Mouse (Mus musculus): Measurements from ENCODE around the gene Iqgap1.
"Not testable (repeated sequence)": the region's sequence is repeated elsewhere in the genome, so short reads cannot be mapped to it uniquely, and the experiment has no call there.

Iqgap1 gene

DNA sequence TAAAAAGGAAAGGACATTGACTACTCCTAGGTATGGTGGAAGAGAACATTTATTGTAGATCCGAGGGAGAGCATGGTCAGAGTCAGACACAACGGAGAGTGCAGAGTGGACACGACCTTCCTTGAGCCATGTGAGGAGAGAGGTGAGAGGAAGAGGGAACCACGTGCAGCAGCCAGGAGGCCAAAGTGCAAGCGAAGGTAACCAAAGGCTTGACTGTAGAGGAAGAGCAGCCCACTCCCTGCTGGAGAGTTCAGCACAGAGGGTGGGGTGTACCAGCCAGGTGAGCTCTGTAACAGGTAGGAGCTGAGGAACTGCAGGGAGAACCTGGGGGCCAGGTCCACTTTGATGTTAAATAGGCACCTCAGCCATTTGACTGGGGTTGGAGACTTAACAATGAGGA lies 16.4 kb upstream of the Iqgap1 start:
- DNase-seq, result no peak

DNA sequence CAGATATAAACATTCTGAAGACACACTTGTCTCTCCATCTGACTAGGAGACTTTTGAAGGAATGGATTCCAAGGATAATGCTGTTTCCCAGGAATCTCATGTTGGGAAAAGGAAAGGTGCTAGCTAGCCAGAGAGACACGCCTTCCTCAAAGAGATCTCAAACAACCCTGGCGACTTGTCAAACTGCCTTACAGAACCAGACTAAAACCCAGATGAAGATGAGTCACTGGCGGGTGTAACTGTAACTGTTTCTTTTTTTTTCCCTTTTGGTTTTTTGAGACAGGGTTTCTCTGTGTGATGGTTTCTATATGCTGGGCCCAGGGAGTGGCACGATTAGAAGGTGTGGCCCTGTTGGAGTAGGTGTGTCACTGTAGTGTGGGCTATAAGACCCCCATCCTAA lies 15.2 kb upstream of the Iqgap1 start:
- no peak for DNase-seq

DNA sequence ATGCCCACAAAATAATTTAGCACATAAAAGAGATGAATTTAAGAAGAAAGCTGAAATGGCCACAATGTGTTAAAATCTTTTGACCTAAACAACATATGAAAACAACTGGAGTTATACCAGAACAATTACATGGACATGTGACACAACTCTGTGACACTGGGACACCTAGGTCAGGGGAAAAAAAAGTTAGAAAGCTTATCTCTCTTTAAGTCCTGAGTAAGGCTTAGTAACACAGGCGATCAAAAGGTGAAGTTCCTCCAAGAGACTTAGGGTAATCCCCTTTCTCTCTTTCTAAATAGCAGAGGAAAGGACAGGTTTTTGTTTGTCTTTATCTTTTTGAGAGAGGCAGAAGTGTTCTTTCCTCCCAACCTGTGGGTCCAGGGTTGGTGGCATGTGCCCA lies 14.5 kb upstream of the Iqgap1 start:
- DNase-seq, result no peak

DNA sequence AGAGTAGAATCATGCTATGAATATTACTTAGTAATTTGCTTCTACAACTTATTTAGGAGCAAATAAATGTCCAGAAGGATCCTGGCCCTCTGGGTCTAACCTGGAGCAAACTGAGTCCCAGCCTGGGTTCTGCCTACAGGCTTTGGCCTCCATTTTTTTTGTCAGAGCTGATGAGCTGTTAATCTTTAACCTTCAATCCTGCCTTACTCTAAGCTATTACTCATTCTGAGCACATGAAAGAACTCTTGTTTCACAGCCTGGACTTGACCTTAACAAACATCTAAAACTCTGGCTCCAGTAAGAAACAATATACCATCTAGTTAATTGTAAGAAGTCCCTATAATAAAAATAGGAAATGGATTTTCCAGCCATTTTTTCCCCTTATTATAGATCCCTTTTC lies 14.0 kb upstream of the Iqgap1 start:
- DNase-seq, result no peak

DNA sequence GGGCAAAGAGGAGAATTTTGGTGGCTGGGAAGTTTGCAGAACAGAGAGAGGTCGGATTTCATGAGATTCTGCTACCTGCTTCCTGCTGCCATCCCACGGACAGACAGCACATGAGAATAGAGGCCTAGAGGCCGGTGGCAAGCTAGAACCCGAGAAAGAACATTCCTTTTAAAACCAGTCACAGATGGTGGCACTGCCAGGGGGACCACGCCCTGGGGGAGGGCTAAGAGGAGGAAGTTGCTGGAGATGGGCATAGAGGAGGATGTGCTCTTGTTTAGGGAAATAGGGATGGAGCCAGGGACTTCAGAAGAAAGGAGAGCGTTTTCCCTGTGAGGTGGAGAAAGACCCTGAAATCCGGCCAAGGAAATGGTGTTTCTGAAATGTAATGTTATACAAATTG lies 12.5 kb upstream of the Iqgap1 start:
- no peak for DNase-seq

DNA sequence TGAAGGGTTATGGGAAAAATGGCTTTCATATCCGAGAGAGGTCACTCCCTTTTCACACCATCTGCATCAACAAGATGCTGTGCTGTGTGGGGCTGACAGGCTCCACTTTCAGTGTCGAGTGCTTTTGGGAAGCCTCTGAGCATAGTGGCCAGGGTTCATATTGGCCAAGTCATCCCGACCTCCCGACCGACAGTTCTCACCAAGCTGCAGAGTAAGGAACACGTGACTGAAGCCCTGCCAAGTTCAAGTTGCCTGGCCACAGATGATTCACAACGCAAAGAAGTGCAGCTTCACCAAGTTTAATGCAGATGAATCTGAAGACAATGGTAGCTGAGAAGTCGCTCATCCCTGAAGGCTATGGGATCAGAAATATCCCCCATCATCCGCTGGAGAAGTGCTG lies 12.0 kb upstream of the Iqgap1 start:
- no peak for DNase-seq

DNA sequence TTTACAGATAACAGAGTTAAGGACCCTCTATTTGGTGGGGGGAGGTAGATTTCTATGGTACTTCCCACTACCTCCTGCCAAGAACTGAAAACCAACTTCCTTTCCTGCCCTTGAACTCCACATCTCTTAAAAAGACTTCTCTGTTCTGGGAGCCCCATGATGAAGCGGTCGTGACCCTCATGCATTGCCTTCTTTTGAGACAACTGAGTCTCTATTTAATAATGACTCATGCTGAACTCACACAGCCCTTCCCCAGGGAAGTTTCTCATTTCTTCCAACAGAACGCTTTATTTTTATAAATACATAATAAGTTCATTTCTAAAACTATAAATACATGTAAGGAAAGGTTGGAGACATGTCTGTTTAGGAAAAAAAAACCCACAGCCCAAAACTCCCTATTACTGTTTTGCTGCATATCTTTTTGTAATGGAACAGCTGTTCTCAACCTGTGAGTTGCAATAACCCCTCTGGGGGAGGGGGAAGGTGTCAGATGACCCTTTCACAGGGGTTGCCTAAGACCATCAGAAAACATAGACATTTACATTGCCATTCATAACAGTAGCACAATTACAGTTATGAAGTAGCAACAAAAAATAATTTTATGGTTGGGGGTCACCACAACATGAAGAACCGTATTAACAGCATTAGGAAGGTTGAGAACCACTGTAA lies 10.3 kb upstream of the Iqgap1 start:
- no peak for DNase-seq

DNA sequence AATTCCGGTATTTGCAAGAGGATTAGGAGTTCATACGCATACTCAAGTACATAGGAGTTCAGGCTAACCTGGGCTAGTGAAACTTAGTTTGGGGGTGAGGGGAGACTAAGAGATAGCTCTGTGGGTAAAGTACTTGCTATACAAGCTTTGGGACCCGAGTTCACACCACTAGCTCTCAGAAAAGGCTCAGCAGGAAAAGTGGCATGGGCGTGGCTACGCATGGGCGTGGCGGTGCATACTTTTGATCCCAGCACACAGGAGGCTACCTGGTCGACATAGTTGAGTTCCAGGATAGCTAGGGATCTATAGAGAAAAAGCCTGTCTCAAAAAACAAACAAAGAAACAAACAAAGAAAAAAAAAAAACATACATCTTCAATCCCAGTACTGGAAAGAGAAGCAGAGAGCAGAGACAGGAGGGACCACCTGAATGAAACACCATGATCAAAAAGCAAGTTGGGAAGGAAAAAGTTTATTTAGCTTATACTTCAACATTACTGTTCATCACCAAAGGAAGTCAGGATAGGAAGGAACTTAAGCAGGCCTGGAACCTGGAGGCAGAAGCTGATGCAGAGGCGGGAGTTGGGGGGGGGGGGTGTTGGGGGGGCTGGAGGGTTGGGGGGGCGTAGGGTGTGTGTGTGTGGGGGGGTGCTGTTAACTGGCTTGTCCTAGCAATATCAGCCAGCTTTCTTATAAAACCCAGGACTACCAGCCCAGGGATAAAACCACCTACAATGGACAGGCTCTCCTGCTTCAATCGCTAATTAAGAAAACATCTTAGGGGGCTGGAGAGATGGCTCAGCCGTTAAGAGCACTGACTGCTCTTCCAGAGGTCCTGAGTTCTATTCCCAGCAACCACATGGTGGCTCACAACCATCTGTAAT lies 8.1 kb upstream of the Iqgap1 start:
- no peak for DNase-seq

DNA sequence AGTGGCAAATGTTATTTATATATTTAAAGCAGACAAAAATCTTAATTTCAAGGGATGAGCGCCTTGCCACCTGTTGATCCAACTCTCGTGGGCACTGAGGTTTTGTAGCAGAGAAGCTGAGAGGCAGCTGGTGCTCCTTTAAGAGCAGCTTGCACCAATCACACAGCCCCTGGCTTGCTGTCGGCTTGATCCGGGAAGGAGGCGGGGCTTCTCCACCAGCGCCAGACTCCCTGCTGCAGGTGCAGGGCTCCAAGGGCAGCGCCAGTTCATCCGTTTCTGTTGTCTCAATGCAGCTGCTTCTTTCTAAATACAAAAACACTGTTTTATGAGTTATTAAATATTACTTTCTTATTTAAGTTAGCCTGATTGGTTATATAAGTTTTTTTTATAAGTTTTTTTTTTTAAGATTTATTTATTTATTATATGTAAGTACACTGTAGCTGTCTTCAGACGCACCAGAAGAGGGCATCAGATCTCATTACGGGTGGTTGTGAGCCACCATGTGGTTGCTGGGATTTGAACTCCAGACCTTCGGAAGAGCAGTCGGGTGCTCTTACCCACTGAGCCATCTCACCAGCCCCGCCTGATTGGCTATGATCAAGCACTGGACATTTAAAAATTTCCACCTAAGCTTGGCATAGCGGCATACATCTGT lies 7.3 kb upstream of the Iqgap1 start:
- not testable (repeated sequence) for DNase-seq

DNA sequence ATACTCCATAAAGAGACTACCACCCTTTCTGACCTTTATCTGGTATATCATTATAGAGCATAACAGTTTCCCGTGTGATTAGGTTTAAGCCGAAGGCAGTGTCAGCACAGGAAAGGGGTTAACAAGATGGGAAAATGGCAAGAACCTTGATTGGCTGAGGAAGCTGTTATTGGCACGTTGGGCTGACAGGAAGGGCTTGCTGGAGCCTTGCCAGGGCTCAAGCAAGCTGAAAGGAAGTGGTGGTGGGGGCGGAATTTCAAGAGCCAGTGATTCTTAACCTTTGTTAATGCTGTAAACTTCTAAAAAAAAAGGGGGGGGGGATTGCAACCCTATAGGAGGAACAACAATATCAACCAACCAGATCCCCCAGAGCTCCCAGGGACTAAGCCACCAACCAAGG lies 6.4 kb upstream of the Iqgap1 start:
- DNase-seq, result no peak

DNA sequence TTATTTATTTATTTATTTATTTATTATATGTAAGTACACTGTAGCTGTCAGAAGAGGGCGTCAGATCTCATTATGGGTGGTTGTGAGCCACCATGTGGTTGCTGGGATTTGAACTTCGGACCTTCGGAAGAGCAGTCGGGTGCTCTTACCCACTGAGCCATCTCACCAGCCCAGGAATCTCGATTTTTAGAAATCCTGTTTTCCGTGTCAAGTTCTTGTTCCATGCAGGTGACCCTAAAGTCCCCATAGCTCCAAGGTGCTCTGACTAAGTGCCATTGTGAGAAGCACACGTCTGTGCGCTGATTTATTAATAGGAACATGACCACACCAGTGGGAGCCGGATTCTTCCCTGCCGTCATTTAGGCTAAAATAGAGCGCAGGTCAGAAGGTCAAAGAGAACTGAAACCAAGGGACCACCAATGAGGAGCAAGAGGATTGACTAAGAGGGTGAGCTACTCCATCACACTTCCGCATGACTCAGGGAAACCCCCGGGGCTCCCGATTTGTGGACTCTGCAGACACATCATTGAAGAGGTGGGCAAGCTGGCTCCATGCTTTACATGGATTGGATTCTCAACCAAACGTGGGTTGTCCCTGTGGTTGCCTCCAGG lies 4.5 kb upstream of the Iqgap1 start:
- no peak for DNase-seq

DNA sequence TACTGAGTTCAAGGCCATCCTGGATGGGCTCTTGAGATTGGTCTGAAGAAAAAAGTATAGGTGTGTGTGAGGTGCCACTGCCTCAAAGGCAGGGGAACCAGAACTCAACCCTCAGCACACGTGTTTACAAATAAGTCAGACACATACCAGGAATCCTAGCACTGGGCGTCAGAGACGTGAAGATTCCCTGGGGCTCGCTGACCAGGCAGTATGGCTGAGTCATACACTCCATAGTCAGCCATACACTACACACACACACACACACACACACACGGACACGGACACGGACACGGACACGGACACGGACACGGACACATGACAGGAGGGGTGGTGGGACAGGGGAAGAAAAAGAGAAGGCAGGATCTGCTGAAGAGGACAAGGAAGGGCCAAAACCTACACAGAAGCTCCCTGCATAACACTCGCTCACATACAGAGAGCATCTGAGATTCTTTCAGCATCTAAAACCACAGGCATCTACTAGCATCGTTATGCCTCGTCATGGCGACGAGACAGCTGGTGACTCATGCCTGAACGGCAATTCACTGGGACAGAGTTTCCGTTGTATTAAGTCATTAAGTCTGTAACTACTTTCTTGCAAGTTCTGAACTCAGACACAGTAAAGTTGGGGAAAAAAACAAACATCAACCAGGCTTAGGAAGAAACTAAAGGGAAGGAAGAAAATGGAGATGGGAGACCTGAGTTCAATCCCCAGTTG lies 2.5 kb upstream of the Iqgap1 start:
- DNase-seq, result no peak

DNA sequence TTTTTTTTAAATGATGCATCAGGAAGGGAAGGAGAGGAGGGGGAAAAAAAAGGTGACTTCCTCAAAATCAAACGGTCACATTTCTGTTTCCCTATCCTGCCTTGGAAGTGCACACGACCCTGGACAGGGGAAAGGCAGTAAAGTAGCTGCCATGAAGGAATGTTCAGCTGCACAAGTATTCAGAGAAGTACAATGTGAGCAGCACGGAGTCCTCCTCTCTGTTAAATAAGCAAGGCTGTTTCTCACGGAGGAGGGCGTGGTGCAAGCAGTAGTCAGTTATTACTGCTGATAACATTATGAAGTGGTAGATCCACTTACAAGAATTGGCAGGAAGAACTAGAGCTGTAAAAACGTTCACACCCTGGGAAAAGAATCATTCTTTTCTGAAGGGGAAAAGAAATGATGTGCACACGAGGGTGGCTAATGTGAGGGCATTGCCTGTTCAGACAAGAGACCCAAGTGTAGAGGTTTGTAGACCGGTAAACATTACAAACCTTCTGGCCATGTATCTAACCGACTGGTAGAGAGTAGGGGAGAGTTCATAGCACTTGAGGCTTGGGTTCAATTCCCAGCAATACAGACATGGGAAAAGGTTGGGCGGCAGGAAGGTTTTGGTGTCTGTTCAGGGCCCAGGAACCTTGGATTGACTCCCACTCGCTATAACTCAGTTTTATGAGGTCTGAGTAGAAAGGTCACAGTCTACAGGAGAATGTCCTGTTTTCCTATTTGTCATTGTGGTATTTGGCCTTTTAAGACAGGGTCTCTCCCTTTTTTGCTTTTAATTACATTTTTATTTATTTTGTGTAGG lies 1.7 kb downstream of the Iqgap1 start:
- DNase-seq, result no peak

DNA sequence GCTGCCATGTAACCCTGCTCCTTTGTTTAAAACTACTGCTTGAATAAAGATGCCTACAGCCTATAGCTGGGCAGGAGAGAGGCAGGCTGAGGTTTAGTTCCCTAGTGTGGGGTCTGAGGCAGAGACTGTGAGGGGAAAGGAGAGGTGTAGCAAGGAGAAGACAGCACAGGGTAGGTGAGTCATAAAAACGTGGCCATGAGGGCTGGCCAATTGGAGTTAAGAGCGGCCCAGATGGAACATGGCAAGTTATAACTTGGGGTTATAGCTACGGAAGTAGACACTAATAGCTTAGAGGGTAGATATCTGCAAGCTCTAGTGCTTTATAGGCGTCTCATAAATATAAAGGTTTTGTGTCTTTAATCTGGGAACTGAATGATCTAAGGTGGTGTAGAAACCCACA lies 2.5 kb downstream of the Iqgap1 start:
- DNase-seq, result no peak

DNA sequence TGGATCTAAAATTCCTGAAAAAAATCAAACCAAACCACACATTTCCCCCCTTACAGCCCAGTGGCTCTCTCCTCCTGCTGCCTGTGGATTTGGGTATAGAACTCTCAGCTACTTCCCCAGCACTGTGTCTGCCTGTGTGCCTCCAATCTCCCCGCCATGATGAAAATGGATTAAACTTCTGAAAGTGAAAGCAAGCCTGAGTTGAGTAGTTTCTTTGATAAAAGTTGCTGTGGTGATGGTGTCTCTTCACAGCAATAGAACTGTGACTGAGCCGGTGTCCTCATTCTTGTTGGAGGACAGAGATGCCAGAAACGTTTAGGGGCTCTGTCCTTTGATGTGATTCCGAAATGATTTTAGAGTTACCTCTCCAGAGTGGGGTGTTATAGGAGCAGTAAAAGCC lies 4.9 kb downstream of the Iqgap1 start:
- DNase-seq, result no peak

DNA sequence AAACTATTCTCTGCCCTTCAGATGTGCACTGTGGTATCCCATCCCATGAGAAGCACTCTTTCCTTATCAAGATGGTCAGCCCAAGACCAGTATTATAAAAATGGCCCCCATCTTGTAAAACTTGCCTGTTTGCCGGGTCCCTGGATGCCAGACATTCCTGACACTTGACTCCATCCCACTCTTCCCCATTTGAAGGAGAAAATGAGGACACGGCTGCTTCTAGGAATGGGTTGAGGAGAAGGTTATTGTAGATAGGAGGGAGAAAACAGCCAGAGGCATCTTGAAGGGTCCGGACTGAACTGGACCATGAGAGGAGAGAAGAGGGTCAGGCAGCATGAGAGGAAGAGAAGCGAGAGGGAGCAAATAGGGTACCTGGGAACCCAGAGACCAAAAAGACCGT lies 9.1 kb downstream of the Iqgap1 start:
- DNase-seq, result no peak

DNA sequence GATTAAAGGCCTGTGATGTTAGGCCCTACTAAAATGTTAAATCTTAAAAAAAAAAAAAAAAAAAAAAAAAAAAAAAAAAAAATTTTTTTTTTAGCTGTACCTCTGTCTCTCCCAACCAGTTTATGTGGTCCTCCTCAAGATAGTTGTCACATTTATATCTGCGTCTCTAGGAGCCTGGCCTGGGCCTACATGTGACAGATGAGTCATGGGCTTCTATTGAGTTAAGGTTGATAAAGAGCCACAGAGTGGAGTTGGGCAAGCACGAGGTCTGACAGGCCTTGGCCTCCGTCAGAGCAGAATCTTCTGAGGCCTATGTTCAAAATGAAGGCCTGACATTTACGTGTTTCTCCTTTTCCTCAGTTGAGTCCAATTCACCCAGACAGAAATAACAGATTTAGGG lies 12.4 kb downstream of the Iqgap1 start:
- DNase-seq, result no peak

DNA sequence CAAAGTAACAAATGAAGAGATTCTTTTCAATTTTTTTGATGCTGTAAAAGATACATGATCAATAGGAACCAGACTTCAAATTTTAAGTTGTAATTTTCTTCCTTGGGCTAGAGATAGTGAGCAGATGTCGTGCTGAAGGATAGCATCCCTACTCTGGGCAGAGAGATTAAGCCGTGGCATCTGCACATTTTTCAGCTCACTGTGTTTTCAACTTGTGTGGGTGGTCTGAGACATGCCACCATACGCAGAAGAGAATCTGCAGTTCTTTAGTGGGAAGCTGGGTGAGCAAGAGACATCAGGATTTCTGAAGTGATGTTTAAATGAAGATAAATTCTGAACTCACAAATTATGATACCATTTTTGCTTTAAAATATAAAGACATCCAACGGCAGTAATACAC lies 19.4 kb downstream of the Iqgap1 start:
- no peak for DNase-seq

DNA sequence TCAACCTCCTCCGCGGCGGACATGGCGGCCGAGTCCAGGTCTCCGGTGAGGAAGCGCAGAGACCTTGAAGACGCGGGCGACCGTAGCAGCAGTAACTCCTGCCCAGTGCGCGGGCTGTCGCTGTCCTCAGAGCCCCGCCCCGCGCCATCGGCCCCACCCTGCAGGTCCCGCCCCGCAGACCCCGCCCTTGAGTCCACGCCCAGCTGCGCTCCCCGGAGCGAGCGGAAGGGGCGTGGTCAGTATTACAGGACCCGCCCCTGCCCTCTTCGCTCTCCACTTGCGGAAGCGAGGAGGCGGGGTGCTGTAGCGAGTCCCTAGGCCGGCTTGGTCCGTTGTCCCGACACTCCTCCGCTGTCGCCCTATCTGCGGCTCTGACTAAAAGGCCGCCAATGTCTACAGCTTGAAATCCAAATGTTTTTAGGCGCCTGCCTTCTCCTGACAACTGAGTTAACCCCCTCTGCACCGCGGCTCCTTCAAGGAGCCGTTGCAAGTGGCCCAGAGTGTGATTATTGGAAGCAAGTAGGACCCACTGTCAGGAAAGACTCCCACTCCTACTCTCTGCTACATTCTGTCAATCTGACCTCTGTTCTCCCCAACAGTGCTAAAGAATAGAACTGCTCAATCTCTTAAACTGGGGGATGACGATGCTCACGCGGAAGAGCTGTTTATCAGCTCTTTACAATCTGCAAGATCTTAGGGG lies 22.5 kb downstream of the Iqgap1 start:
- DNase-seq, result peak; percentile 93

DNA sequence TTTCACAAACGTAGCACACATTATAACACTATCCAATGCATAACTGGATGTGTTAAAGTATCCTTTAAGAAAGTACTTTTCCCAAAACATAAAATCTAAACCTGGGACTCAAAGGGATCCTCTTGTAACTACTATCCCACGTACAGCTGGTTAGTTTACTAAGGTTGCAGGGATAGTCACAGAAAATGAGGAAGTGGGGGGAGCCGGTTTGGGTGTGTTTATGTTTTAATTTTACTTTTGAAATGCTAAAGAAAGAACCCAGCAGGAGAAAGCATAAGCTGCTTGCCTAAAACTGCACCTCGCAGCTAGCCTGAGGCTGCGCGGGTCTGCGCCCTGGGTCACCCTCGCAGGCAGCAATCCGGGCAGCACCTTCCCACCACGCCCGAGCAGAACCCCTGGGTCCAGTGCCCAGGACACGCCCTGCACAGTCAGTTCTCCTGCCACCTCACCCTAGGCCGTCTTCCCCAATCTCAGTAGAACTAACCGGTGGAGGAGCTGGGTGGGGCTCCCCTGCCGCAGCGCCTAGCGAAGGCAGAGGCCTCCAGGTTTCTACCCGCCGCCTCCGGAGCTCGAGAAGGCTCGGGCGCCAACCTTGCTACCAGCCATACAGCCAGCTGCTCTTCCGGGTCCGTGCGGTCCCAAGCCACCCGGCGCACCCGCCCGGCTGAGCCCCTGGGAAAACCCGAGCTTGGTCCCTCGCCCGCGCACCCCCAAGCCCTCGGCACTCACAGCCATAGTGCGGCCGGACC lies 23.2 kb downstream of the Iqgap1 start:
- no peak for DNase-seq

DNA sequence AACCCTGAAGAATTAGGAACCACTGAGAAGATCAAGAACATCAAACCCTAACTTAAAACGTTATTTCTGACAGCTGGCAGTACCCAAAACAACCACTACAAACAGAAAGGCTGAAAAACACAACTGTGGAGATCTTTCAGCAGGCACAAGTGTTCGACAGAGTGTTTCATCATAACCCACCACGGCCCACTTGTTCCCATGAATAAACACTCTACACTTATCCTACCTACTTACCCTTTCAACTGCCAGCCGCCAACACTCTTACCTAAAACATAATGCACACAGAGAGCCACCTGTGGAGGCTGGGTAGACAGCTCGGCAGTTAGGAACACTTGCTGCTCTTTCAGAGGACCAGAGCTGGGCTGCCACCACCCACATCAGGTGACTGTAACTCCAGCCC lies 26.5 kb downstream of the Iqgap1 start:
- DNase-seq, result no peak

All from cerebellum, adult 9-10 months (tissue).